Mouse (Mus musculus): ENCODE results near the gene Olig1.

Olig1 gene

GRCm38 (mm10) chr16:91314114-91314775, 44.7 kb downstream of the Olig1 start:
- DNase-seq, result peak; percentile 69

DNA sequence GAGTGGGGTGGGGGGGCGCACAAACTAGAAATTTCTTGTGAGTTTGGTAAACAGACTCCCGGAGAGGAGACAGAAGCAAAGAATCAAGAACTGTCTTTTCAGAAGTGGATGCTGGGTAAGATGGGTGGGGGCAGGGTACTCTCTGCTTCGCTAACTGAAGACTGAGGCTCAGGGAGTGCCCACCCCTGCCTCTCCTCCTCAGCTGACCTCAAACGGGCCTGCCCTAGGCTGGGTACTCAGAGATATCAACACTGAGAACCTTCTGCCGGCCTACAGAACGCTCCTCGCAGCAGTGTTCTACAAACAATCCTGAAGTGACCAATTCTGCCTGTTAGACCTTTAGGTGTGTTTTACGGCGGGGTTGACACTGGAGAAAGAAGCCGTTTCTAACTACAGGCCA, 50.6 kb downstream of the Olig1 start:
- DNase-seq, result no peak

GRCm38 (mm10) chr16:91320608-91321007, 51.0 kb downstream of the Olig1 start:
- no peak for DNase-seq

All from layer of hippocampus, adult 9-11 months (tissue).